Mouse (Mus musculus) gastrocnemius, postnatal 4 days (tissue): ENCODE data around the gene Boll. TPM values are rescaled to one million over a fixed set of nuclear protein-coding genes. Genes with fewer than 3 reads are reported as not detected.
A peak's percentile ranks its signal among the peaks of the same experiment; 100 is the strongest.
"Not testable (repeated sequence)": the region's sequence is repeated elsewhere in the genome, so short reads cannot be mapped to it uniquely, and the experiment has no call there.

Experiments used
- DNase-seq, 2 experiments: peaks; one replicate each; pipeline ENCODE4 v3.0.0; 2021 to 2022; ENCODE audit warnings: low spot score in 2 of 2, mixed read lengths in 2 of 2
- long read RNA-seq, 2 experiments: library from polyadenylated mRNA; stranded (forward); transcript quantifications; one replicate each; pipeline ENCODE4 v2.0.0; 2021
- total RNA-seq, 2 experiments: library from RNA; stranded (reverse); gene quantifications; 2 replicates each; pipeline ENCODE4 v1.2.3; 2021

Boll gene
- total RNA-seq = under 1 TPM; 0.41 to 0.54 TPM
- long read RNA-seq, experiment 1 = 0 reads
- long read RNA-seq, experiment 2, partial matches to known transcripts = 0 of 1 reads
- long read RNA-seq, experiment 2, other reads (novel, unspliced or antisense) = 1 of 1 reads

DNA sequence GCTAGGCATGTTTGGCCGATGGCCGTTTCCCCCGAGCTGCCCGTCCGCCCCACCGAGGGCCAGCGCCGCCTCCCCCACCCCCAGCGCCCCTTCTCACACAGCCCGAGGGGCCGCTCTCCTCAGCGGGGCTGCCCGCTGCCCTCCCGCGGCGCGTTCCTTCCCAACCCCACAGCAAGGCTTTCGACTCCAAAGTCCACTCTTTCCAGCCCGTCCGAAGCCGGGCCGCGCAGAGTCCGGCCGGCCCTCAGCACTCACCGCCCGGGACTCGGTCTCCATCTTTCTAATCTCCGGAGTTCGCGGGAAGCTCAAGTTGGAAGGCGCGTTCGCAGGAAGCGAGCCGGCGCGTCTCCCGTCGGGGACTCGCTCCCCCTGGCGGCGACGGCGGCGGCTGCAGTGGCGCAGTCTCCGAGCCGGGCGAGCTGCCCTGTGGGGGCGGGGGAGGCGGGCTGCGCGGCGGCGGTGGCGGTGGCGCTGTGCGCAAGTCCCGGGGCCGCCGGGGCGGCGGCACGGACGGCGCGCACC is at the start of gene Boll:
Boll (minus strand) TSS at position 426 of the 522 bp plus-strand sequence.
- DNase-seq = peak; percentile 77 to 80

DNA sequence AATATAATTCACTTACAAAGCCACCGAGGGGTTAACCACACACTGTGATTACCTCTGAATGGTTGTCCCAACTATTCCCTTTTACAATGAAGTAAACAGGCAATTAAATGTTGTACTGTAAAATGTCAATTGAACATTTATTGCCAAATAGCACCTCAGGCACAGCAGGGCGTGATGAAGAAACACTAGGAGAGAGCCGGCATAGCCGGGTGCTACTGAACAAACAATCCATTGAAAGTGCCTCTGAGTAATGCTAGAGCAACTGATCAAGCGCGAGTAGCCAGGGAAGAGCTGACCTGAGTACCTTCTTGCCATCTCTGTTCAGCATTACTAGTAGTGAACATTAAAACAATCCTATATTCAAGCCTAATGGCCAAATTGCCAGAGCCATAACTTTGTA is 49.3 kb upstream of the Boll start:
- DNase-seq = no peak

- no peak for DNase-seq
These were observed 47.8 kb upstream of the Boll start for GRCm38 (mm10) chr1:55411079-55411478.

DNA sequence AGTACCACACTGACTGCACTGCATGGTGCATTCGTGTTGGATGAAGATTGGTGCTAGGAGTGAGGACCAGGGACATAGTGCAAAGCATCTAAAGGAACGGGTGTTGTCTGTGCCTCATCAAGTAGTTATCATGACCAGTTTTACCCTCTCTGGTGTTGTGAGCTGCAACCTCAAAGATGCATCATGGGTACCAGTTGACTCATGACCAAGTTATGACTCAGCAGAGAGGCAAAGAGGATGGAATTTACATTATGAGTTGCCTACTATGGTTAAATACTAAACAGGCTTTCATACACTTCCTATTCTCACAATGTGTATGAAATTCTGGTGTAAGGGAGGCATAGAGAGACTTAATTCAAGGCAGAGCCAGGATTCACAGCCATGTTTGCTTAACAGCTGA is 47.4 kb upstream of the Boll start:
- no peak for DNase-seq

DNA sequence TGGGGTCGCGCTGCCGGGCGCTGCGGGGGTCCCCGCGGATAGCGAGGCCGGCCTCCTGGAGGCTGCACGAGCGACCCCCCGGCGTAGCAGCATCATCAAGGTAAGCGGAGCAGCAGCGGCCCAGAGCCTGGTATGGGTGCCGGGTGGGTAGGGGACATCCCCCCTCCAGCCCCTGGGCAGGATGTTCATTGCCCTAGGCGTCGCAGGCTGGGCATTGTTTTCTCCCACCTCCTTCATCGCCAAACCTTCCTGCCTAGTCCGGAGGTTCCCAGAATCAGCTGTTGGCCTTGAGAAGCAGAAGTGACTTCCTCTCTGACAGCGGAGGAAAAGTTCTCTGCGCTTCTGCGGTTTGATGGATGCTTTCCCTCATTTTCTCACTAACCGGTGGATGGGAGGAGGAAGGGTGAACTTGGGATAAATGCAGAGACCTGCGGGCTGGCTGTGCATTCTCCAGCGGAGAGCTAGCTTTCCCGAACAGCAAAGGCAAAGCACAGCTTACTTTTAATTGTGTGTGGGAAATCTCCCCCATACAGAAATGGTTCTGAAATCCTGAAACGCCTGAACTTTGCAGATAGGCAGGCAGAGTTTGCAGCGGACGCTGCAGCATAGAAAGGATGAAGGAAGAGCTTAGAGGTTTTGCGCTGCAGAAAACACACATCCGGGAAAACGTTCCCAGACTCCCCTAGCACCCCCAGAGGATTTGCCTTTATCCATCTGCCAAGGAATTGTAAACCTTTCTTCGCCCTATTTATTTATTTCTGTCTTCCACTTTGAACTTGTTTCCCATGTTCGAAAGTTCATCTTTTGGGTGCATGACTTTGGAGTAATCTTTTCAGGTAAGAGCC is 43.5 kb upstream of the Boll start:
- DNase-seq = peak in 1 of 2 experiments; percentile 35

GRCm38 (mm10) chr1:55406023-55406413 is 42.7 kb upstream of the Boll start:
- peak; percentile 50 to 82 for DNase-seq

- peak; percentile 89 to 97 for DNase-seq
These were observed 42.2 kb upstream of the Boll start, which contains the start of gene Plcl1 for GRCm38 (mm10) chr1:55405272-55406022. Plcl1 (plus strand) TSS chr1:55405921.

- peak in 1 of 2 experiments; percentile 39 for DNase-seq
These were observed 41.2 kb upstream of the Boll start for GRCm38 (mm10) chr1:55404439-55404838.

- no peak for DNase-seq
These were observed 36.6 kb upstream of the Boll start for GRCm38 (mm10) chr1:55399891-55400290.

DNA sequence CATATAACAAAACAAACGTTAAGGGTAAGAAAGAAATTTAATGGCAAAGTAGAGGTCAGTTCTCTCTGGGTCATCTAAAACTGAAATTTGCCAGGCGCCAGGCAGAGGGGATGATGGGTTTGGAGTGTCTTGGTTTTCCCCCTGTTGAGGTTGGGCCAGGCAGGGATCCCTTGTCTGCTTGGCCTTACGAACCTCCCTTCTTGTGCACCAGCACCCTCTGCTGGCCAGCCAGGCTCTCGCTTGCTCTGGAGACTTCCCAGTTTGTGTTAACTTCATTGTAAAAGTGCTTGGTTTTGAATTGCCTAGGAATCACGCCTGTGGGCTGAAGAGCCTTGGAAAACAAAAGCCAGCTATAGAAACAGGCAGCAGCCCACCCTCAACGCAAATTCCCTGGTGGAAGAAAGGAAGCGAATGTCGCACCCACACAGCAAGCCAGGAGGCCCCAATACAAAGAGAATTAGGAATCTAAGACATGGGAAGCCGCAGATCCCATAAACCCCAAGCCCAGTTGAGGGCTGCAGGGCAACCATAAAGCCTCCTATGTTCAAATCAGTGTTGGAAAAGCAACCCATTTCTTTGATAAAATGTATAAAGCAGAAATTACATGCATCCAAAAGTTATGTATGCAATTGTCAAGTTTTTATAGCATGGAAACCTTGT is 20.0 kb upstream of the Boll start:
- DNase-seq = peak; percentile 72 to 81

DNA sequence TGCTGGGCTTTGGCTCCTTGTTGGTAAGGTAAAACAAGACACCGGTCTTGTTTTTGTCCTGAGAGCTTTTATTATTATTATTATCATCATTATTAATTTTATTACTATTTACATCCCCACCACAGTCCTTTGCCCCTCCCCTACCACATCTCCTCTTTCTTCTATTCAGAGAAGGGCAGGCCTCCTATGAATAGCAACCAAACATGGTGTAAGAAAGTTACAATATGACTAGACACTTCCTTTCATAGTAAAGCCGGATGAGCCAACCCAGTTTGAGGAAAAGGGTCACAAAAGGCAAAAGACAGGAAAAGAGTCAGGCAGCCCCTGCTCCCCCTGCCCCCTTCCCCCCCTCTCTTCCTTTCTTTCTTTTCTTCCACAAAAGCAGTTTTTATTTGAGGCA is 17.3 kb upstream of the Boll start:
- no peak for DNase-seq

DNA sequence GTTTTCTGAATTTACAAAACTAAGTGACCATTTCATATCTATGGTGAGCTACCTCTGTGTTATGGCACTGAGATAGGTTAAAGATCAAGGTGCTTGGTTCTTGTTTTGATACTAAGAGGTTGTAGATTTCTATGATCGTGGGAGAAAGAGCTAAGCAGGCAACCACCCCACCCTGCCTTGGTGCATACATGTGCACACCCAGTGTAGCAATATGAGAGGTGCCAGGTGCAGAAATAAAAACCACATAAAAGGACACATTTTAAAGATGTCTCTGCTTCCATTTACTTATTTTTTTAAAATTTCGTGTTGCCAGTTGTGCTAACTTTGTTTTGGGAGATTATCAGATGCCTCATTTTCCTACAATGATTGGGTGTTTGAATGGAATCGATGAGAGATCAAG is 9.4 kb upstream of the Boll start:
- DNase-seq = no peak

GRCm38 (mm10) chr1:55363586-55363985 is 317 bp upstream of the Boll start:
- DNase-seq = peak; percentile 29 to 49

GRCm38 (mm10) chr1:55362634-55363033 is 635 bp downstream of the Boll start:
- DNase-seq = peak in 1 of 2 experiments; percentile 17

DNA sequence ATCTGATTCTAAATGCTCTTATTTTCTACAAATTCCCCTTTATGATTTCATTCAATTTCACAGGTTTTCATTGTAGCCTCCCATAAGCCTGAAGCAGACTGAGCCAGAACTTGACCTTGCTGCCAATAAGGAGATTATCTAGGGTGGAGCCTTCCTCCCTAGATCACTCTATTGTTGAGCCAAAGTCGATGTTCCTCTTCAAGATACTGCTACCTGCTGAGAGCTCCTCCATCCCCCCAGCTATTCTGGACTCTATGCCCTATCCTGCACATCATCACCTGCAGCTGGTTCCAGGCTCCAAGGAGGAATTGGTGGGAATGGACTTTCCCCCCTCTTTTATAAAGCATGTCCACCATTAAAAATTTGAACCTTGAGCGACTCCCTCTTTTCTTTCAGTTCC is 11.4 kb downstream of the Boll start:
- DNase-seq = not testable (repeated sequence)

DNA sequence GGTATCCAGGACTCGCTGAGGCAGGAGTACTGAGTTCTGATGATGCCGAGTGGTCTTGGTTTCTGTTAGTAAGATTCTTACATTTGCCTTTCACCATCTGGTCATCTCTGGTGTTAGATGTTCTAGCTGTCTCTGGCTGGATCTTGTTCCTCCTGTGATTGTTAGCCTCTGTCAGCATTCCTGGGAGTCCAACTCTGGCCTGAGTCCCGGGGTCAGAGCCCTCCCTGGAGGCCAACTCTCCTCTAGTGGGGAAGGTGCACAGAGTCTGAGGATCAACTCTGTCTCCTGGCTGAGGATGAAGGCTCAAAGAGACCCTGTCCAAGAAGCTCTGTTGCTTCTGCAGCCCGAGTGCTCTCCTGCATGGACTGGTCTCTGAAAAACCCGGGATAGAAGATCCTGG is 37.8 kb downstream of the Boll start:
- DNase-seq = not testable (repeated sequence)

DNA sequence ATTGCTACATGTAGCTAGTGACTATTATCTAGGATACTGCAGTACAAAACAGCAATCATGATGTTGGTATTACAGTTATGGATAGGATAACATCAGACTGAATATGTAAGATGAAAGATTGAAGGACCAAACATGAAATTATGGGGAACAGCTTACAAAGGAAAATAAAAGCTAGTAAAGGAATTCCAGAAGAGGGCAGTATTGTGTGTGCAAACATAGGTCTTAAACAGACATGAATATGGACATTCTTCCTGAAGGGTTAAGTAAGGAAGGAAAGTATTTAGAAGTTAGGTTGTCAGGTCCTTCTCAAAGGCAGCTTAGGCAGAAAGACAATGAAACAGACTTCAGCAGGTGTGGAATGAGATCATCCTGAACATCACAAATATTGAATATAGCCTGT is 62.2 kb downstream of the Boll start:
- no peak for DNase-seq

GRCm38 (mm10) chr1:55279081-55279480 is 84.2 kb downstream of the Boll start:
- no peak for DNase-seq

GRCm38 (mm10) chr1:55265447-55265846 is 97.8 kb downstream of the Boll start:
- no peak for DNase-seq

DNA sequence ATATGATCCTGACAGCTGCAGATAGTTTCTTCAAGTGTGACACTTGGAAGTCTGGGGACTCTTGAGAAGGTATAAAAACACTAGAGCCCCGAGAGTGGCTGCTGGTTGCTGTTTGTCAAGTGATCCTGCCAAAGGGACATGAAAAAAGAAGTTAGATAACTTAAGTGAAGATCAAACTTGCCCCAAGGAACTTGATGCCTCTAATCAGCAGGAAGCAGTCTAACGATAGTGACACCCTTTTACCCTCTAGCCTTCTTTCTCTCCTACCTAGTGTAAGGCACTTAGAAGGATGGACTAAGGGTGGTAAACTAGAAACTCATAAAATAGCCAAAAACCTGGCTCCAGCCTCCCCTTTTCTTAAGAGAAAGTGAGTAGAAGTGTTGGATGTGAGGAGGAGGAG is 98.9 kb downstream of the Boll start:
- DNase-seq = no peak

DNA sequence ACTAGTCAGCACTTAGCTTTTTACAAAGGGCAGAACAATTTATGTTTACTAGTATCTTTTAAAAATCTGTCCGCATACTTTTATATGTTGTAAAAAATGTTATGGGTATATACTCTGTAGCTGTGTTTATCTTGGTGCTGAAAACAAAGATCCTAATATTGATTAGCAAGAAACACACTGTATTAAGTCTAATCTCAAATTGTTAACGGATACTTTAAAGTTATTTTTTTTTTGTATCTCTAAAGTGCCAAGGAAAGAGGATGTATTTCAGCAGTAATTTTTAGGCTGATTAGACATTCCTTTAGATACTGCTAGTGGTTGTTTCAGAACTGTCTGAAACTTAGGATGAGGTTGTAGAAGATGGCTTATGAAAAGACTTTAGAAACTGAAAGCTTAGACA is 116.9 kb downstream of the Boll start:
- DNase-seq = no peak
